Mouse (Mus musculus) cerebellum, adult 2 months (tissue): ENCODE results near the gene Gm3543. TPM values are rescaled to one million over a fixed set of nuclear protein-coding genes. Genes with fewer than 3 reads are reported as not detected.
"Not testable (repeated sequence)": the region's sequence is repeated elsewhere in the genome, so short reads cannot be mapped to it uniquely, and the experiment has no call there.

Experiments
- DNase-seq, 2 experiments: peaks; one replicate each; pipeline ENCODE4 v3.0.0; 2021
- H3K27ac ChIP-seq: fragments of 200-500 bp; 2 replicates; pipeline ENCODE4 v1.5.1; 2012; ENCODE audit warnings: low read length, control low read depth, inconsistent platforms; ENCODE audit not compliant: insufficient read depth
- H3K27me3 ChIP-seq: fragments of 200-500 bp; 2 replicates; pipeline ENCODE4 v1.6.1; 2012; ENCODE audit warnings: inconsistent platforms, mild to moderate bottlenecking, low read length, moderate library complexity; ENCODE audit not compliant: control insufficient read depth, insufficient read depth
- H3K4me1 ChIP-seq: fragments of 200-500 bp; 2 replicates; pipeline ENCODE4 v1.6.1; 2011; ENCODE audit warnings: low read length; ENCODE audit not compliant: control insufficient read depth, insufficient read depth
- H3K4me3 ChIP-seq: fragments of 200-500 bp; replicated peaks from 2 replicates; pipeline ENCODE3; 2011; ENCODE audit warnings: mild to moderate bottlenecking, low read depth, low read length, control low read depth; ENCODE audit not compliant: insufficient read depth
- WGBS: fragments of 180-500 bp; shearing (Covaris S2); methylation state at CpG from one replicate; pipeline ENCODE4 v1.1.7; 2018; 5-methylcytosine and 5-hydroxymethylcytosine counted together
- polyA plus RNA-seq: library from polyadenylated mRNA; depleted of rRNA; stranded (reverse); fragments of >200 nt; gene quantifications from 2 replicates; pipeline ENCODE4 v1.2.3, GENCODE M21; 2012; rRNA removed

Gene Gm3543
- not detected in 2 replicates for polyA plus RNA-seq

- H3K27ac ChIP-seq, H3K27me3 ChIP-seq, DNase-seq, H3K4me3 ChIP-seq, H3K4me1 ChIP-seq: not testable (repeated sequence)
- WGBS = 71% methylated on average over 1 of the region's 1 CpGs
Measured at GRCm38 (mm10) chr14:41983225-41983624, at the start of gene Gm3543. Gm3543 (minus strand) TSS chr14:41983325.

- H3K27me3 ChIP-seq, H3K27ac ChIP-seq, H3K4me1 ChIP-seq, H3K4me3 ChIP-seq, DNase-seq: not testable (repeated sequence)
- WGBS = 45% methylated on average over 3 of the region's 3 CpGs
Measured at GRCm38 (mm10) chr14:41968596-41968995, 14.5 kb downstream of the Gm3543 start.

GRCm38 (mm10) chr14:41967827-41968226 lies 15.3 kb downstream of the Gm3543 start, which contains the start of gene Gm6401:
Gm6401 (minus strand) TSS chr14:41967927.
- not testable (repeated sequence) for DNase-seq, H3K27ac ChIP-seq, H3K4me3 ChIP-seq, H3K4me1 ChIP-seq, H3K27me3 ChIP-seq
- 72% methylated on average over 1 of the region's 1 CpGs for WGBS

- not testable (repeated sequence) for H3K27me3 ChIP-seq, H3K4me3 ChIP-seq, DNase-seq, H3K27ac ChIP-seq, H3K4me1 ChIP-seq
- 60% methylated on average over 4 of the region's 4 CpGs for WGBS
Measured at GRCm38 (mm10) chr14:41964095-41964494, 19.0 kb downstream of the Gm3543 start.

GRCm38 (mm10) chr14:41943695-41944094 lies 39.4 kb downstream of the Gm3543 start, which contains the start of gene 1700024B05Rik:
1700024B05Rik (plus strand) TSS chr14:41943995.
- H3K4me3 ChIP-seq, H3K27ac ChIP-seq, H3K4me1 ChIP-seq, DNase-seq, H3K27me3 ChIP-seq: not testable (repeated sequence)
- 64% methylated on average over 2 of the region's 2 CpGs for WGBS

Other genes with a start within 250 kb of the Gm3543 start
- not detected in 2 replicates for gene Gm7929, start 232.7 kb downstream of the Gm3543 start, polyA plus RNA-seq
- gene Gm47189, start 210.9 kb downstream of the Gm3543 start, polyA plus RNA-seq = not detected in 2 replicates
- gene Gm7980, start 76.0 kb downstream of the Gm3543 start, polyA plus RNA-seq = not detected in 2 replicates
- gene 1700049E17Rik1, start 58.4 kb downstream of the Gm3543 start, polyA plus RNA-seq = not detected in 2 replicates
- not detected in 2 replicates for gene 1700024B05Rik, start 39.3 kb downstream of the Gm3543 start, polyA plus RNA-seq
- not detected in 2 replicates for gene Gm6401, start 15.4 kb downstream of the Gm3543 start, polyA plus RNA-seq
- not detected in 2 replicates for gene Gm7951, start 134.0 kb upstream of the Gm3543 start, polyA plus RNA-seq
- gene Gm17027, start 179.3 kb upstream of the Gm3543 start, polyA plus RNA-seq = not detected in 2 replicates
- gene Gm3573, start 207.5 kb upstream of the Gm3543 start, polyA plus RNA-seq = not detected in 2 replicates